Mouse (Mus musculus) embryo, embryonic 9.5 days (tissue): ENCODE measurements around the gene Pik3c2b.

Experiments
- DNase-seq: peaks from one replicate; pipeline ENCODE4 v3.0.0-alpha.2; 2017; ENCODE audit errors: extremely low spot score

The Pik3c2b gene

GRCm38 (mm10) chr1:133100980-133101798, 55.7 kb downstream of the Pik3c2b start:
- DNase-seq: peak; percentile 72

GRCm38 (mm10) chr1:133102108-133102507, 56.6 kb downstream of the Pik3c2b start:
- DNase-seq: no peak

- DNase-seq: no peak
These were observed 57.8 kb downstream of the Pik3c2b start for GRCm38 (mm10) chr1:133103315-133103714.

- no peak for DNase-seq
These were observed 58.4 kb downstream of the Pik3c2b start for GRCm38 (mm10) chr1:133103871-133104270.

- DNase-seq: no peak
These were observed 70.6 kb downstream of the Pik3c2b start for GRCm38 (mm10) chr1:133116108-133116507.

- no peak for DNase-seq
These were observed 72.7 kb downstream of the Pik3c2b start for GRCm38 (mm10) chr1:133118127-133118526.

GRCm38 (mm10) chr1:133118844-133119243, 73.4 kb downstream of the Pik3c2b start:
- no peak for DNase-seq

GRCm38 (mm10) chr1:133119931-133120712, 74.7 kb downstream of the Pik3c2b start:
- no peak for DNase-seq

GRCm38 (mm10) chr1:133121246-133121645, 75.8 kb downstream of the Pik3c2b start:
- no peak for DNase-seq

- no peak for DNase-seq
These were observed 78.7 kb downstream of the Pik3c2b start for GRCm38 (mm10) chr1:133124137-133124536.

GRCm38 (mm10) chr1:133125640-133126364, 80.3 kb downstream of the Pik3c2b start:
- no peak for DNase-seq

- DNase-seq: no peak
These were observed 80.9 kb downstream of the Pik3c2b start for GRCm38 (mm10) chr1:133126365-133126740.

GRCm38 (mm10) chr1:133127328-133127727, 81.9 kb downstream of the Pik3c2b start:
- no peak for DNase-seq

GRCm38 (mm10) chr1:133129471-133130221, 84.2 kb downstream of the Pik3c2b start:
- DNase-seq: peak; percentile 42

- peak; percentile 96 for DNase-seq
These were observed 85.4 kb downstream of the Pik3c2b start, which contains the start of gene Ppp1r15b for GRCm38 (mm10) chr1:133130638-133131560. Gene Ppp1r15b (plus strand): TSS chr1:133131143.

GRCm38 (mm10) chr1:133131561-133131905, 86.1 kb downstream of the Pik3c2b start:
- DNase-seq: no peak

GRCm38 (mm10) chr1:133131936-133132335, 86.5 kb downstream of the Pik3c2b start:
- DNase-seq: no peak

GRCm38 (mm10) chr1:133132388-133133326, 87.2 kb downstream of the Pik3c2b start:
- DNase-seq: no peak

GRCm38 (mm10) chr1:133133425-133133824, 88.0 kb downstream of the Pik3c2b start:
- no peak for DNase-seq
